Mouse (Mus musculus) kidney, embryonic 14.5 days (tissue): ENCODE results near the gene Klf5. TPM values are rescaled to one million over a fixed set of nuclear protein-coding genes. Genes with fewer than 3 reads are reported as not detected.

Experiments used
- ATAC-seq: fragments of 200-750 bp; cut with Nextera tagmentation; 2 replicates; pipeline ENCODE4 v1.8.0; 2017; ENCODE audit warnings: moderate number of reproducible peaks, mild to moderate bottlenecking, moderate TSS enrichment, moderate library complexity; ENCODE audit not compliant: low FRiP score, low TSS enrichment
- H3K27ac ChIP-seq: fragments of 300-500 bp; sonication (generic); 2 replicates; pipeline ENCODE4 v1.5.1; 2014; ENCODE audit warnings: low read depth, mild to moderate bottlenecking, low read length, moderate library complexity, mixed read lengths
- H3K27me3 ChIP-seq: fragments of 300-500 bp; sonication (generic); 2 replicates; pipeline ENCODE4 v1.6.1; 2014; ENCODE audit warnings: mild to moderate bottlenecking, low read length; ENCODE audit not compliant: control insufficient read depth, insufficient read depth
- H3K36me3 ChIP-seq: fragments of 300-500 bp; sonication (generic); 2 replicates; pipeline ENCODE4 v1.6.1; 2014; ENCODE audit warnings: low read length, mixed read lengths; ENCODE audit not compliant: control insufficient read depth, insufficient read depth
- H3K4me1 ChIP-seq: fragments of 300-500 bp; sonication (generic); 2 replicates; pipeline ENCODE4 v1.6.1; 2014; ENCODE audit warnings: low read length, mixed read lengths; ENCODE audit not compliant: control insufficient read depth, insufficient read depth
- H3K4me2 ChIP-seq: fragments of 300-500 bp; sonication (generic); replicated peaks from 2 replicates; pipeline ENCODE4 v1.6.1; 2014; ENCODE audit warnings: low read depth, mild to moderate bottlenecking, low read length
- H3K4me3 ChIP-seq: fragments of 300-500 bp; sonication (generic); 2 replicates; pipeline ENCODE4 v1.5.1; 2014; ENCODE audit warnings: mild to moderate bottlenecking, low read length
- H3K9ac ChIP-seq: fragments of 300-500 bp; sonication (generic); 2 replicates; pipeline ENCODE4 v1.6.1; 2014; ENCODE audit warnings: low read depth, mild to moderate bottlenecking, low read length, moderate library complexity
- H3K9me3 ChIP-seq: fragments of 300-500 bp; sonication (generic); 2 replicates; pipeline ENCODE4 v1.6.1; 2016; ENCODE audit warnings: low read length; ENCODE audit not compliant: control insufficient read depth
- WGBS: fragments of 180-500 bp; shearing (Covaris S2); extraction: QIAGEN DNeasy Blood & Tissue Kit; methylation state at CpG from one replicate; pipeline ENCODE4 v1.1.7; 2014; 5-methylcytosine and 5-hydroxymethylcytosine counted together
- polyA plus RNA-seq: library from polyadenylated mRNA; unstranded; fragments of >200 nt; fragmentation: Nextera tagmentation; extraction: Ambion mirVana; gene quantifications from 2 replicates; pipeline ENCODE4 v1.2.1, GENCODE M21; 2014

Gene Klf5
- polyA plus RNA-seq, 1 experiment from 2014 or later = 10.7 TPM

DNA sequence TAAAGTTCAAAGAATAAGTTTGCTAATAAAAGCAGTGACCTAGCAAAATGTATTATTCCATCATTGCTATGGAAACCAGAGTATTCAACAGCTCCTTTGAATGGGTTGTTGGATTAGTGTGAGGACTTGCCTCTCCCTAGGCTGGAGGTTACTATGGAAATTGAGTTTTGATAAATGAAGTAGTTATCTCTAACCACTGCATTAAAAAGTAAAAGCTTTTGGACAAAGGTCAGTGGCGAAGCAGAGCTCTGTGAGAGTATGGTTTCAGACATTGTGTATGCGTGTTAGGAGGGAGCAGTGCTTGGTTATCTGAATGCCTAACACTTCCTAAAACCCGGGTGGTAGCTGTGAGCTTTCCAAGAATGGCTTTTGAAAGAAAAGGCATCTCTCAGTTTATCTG is 5.9 kb downstream of the Klf5 start:
- H3K27me3 ChIP-seq = peaks cover 6% of the 10 kb centered on the region; the same call in 1 of the 2 replicates
- no peak overlapping the region for H3K4me2 ChIP-seq
- H3K9me3 ChIP-seq = no peaks in the 10 kb centered on the region
- no peak overlapping the region for H3K4me3 ChIP-seq
- H3K4me1 ChIP-seq = no peaks in the 10 kb centered on the region
- no peak overlapping the region for H3K27ac ChIP-seq
- H3K36me3 ChIP-seq = no peaks in the 10 kb centered on the region
- ATAC-seq = no peak
- H3K9ac ChIP-seq = no peak overlapping the region
- WGBS = 77% methylated on average over 3 of the region's 3 CpGs

DNA sequence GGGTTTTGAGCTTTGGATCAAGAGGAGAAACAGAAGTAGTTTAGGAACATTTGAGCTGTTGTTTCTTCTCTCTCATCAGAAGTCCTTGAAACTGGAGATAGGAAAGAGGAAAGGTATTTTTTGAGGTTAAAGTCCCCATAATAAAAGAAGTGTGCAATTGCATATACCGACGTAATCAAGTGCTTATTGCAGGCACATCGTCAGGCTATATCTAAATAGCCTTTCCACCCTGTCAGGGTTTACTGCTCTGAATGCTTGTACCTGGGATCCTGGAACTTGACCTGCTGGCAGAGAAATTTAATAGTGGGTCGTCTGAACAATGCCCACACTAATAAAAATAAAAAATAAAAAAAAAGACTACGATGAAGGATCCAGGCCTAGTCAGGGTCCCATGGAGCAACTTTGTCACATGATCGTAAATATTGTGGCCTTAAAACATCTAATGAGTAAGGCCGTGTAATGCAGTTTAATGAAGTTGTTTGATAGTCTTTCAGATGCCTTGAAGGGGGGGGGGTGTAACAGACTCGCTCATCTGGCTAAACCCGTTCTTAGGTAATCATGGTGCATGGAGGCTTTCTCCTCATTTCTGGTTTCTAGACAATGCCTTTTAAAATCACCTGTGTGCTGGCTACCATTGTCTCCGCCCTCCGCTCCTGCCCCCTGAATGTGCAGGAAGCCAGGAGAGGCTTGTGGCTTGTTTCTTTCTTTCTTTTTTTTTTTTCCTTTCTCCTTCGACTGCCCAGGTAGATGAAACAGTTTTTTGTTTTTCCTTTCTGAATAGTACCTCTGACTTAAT is 6.7 kb downstream of the Klf5 start:
- Histone ChIP-seq H3K9me3 (no peaks in the 10 kb centered on the region), H3K4me2 (no peak overlapping the region), H3K4me1 (no peaks in the 10 kb centered on the region), H3K4me3 (no peak overlapping the region), H3K9ac (no peak overlapping the region), H3K27ac (no peak overlapping the region), H3K36me3 (no peaks in the 10 kb centered on the region), H3K27me3 (peaks cover under 1% of the 10 kb centered on the region; the same call in 1 of the 2 replicates)
- no peak for ATAC-seq
- 63% methylated on average over 12 of the region's 12 CpGs for WGBS

DNA sequence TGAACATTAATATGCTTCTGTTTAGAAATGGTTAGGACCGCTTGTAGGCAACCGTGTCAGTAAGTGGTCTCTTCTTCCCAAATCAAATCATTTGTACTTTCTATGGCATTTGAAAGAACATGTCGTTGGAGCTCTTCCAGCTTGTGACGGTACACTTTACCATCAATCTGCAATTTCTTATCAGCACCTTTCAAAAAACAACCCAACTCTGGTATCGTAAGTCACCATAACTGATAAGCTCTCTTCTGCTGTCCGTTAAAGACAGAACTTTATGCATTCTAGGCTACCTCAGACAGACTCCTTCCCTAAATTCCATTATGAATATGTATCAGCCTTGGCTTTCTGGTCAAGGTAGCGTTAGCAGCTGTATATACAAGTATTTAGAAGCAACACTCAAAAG is 7.9 kb downstream of the Klf5 start:
- Histone ChIP-seq H3K4me1 (no peaks in the 10 kb centered on the region), H3K4me3 (no peak overlapping the region), H3K27ac (no peak overlapping the region), H3K36me3 (no peaks in the 10 kb centered on the region), H3K9me3 (no peaks in the 10 kb centered on the region), H3K9ac (no peak overlapping the region), H3K4me2 (no peak overlapping the region), H3K27me3 (no peaks in the 10 kb centered on the region)
- WGBS = 89% methylated on average over 7 of the region's 7 CpGs
- no peak for ATAC-seq

DNA sequence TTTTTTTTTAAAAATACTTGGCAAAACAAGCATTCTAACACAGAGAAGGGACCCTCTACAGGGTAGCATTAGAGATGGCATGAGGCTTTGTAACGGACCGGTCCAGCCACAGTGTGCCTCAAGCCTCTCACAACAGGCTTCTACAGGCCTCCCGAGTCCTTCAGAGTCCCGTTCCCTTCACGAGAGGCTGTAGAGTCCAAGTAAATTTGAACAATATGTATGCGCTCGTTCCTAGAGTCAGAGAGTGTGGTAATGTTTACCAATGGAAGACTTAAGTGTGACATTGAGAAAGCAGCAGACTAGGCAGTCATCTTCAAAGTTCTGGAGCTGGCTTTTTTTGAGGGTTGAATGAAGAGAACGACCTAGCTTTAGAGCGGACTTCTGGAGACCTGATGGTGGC is 11.1 kb downstream of the Klf5 start:
- Histone ChIP-seq H3K36me3 (no peaks in the 10 kb centered on the region), H3K9ac (no peak overlapping the region), H3K9me3 (no peaks in the 10 kb centered on the region), H3K27me3 (no peaks in the 10 kb centered on the region), H3K4me1 (no peaks in the 10 kb centered on the region), H3K4me3 (no peak overlapping the region), H3K4me2 (no peak overlapping the region), H3K27ac (no peak overlapping the region)
- 94% methylated on average over 9 of the region's 9 CpGs for WGBS
- ATAC-seq = no peak

DNA sequence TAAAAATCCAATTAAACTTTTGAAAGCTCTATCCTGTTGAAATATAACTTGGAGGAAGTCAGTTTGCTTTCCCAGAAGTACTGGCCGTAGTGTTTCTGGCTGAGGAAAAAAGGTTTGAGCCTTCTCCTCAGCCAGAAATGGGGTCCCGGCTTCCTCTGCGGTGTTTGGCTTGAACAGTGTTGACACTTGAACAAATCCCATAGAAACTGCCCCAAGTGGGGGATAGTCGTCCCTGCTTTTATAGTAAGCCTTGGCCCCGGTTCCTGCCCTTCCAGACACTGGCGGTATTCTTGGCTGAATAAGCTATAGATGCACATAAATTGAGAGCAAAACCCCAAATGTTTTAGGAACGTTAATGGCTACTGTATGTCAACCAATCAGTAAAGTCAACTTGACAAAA is 11.9 kb downstream of the Klf5 start:
- H3K4me2 ChIP-seq = no peak overlapping the region
- H3K4me1 ChIP-seq = no peaks in the 10 kb centered on the region
- H3K27ac ChIP-seq = no peak overlapping the region
- H3K9me3 ChIP-seq = no peaks in the 10 kb centered on the region
- no peak overlapping the region for H3K4me3 ChIP-seq
- 49% methylated on average over 7 of the region's 7 CpGs for WGBS
- no peak overlapping the region for H3K9ac ChIP-seq
- H3K27me3 ChIP-seq = no peaks in the 10 kb centered on the region
- ATAC-seq = no peak
- no peaks in the 10 kb centered on the region for H3K36me3 ChIP-seq

DNA sequence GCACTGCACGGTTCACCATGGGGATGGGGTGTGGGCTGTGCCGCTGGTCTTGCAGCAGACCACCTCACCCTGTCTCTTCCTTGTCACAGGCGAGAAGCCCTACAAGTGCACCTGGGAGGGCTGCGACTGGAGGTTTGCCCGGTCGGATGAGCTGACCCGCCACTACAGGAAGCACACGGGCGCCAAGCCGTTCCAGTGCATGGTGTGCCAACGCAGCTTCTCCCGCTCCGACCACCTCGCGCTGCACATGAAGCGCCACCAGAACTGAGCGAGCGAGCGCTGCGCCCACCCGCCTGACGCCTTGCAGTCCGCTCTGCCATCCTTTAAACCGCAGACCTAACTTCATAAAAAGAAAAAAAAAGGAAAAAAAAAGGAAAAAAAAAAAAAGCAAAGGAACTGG is 14.6 kb downstream of the Klf5 start:
- no peaks in the 10 kb centered on the region for H3K9me3 ChIP-seq

DNA sequence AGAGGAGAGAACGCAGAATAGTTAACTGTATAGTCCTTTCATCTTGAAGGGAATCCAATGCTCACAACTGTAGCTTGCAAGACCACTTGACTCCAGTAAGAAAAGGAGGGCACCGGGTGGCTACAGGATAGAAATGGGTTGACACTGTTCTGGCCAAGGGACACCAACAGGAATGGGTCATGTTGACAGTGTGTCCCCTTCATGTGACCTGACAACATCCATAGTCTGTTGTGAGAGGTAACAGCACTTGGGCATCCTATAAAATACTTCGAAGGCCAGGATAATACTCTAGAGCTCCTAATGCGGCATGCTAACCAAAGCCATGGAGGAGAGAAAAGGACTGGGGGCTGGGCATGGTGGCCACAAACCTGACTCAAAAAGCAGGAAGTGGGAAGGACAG is 17.8 kb downstream of the Klf5 start:
- no peak overlapping the region for H3K4me2 ChIP-seq
- H3K4me1 ChIP-seq = no peaks in the 10 kb centered on the region
- ATAC-seq = no peak
- H3K27me3 ChIP-seq = no peaks in the 10 kb centered on the region
- H3K9ac ChIP-seq = no peak overlapping the region
- H3K9me3 ChIP-seq = no peaks in the 10 kb centered on the region
- H3K4me3 ChIP-seq = no peak overlapping the region
- H3K27ac ChIP-seq = no peak overlapping the region
- WGBS = 97% methylated on average over 4 of the region's 4 CpGs
- no peaks in the 10 kb centered on the region for H3K36me3 ChIP-seq

More for the DNA sequence above, 14.6 kb downstream of the Klf5 start:
- H3K27me3 ChIP-seq = no peaks in the 10 kb centered on the region
- no peaks in the 10 kb centered on the region for H3K36me3 ChIP-seq
- H3K9ac ChIP-seq = no peak overlapping the region
- no peak overlapping the region for H3K4me2 ChIP-seq
- no peak overlapping the region for H3K4me3 ChIP-seq
- H3K4me1 ChIP-seq = no peaks in the 10 kb centered on the region
- H3K27ac ChIP-seq = no peak overlapping the region
- ATAC-seq = no peak
- 96% methylated on average over 24 of the region's 24 CpGs for WGBS

DNA sequence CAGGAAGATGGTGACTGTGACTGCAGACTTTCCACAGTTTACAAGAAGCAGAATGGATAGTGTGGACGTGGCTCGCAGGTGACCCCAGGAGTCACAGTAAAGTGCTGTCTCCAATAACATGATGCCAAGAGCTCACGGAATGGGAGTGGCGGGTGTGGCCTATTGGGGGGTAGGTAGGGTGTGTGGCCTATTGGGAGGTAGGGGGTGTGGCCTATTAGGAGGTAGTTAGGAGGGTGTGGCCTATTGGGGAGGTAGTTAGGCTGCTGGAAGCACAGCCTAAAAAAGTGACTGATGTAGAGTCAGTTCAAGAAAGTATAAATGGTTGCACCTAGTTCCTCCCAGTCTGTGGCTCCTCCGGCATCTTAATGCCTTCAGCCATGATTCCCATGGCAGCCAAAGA is 22.2 kb downstream of the Klf5 start:
- no peak for ATAC-seq
- Histone ChIP-seq H3K4me1 (no peaks in the 10 kb centered on the region), H3K4me3 (no peak overlapping the region), H3K4me2 (no peak overlapping the region), H3K9ac (no peak overlapping the region), H3K9me3 (no peaks in the 10 kb centered on the region), H3K27ac (no peak overlapping the region), H3K27me3 (no peaks in the 10 kb centered on the region), H3K36me3 (no peaks in the 10 kb centered on the region)
- WGBS = 72% methylated on average over 5 of the region's 5 CpGs

DNA sequence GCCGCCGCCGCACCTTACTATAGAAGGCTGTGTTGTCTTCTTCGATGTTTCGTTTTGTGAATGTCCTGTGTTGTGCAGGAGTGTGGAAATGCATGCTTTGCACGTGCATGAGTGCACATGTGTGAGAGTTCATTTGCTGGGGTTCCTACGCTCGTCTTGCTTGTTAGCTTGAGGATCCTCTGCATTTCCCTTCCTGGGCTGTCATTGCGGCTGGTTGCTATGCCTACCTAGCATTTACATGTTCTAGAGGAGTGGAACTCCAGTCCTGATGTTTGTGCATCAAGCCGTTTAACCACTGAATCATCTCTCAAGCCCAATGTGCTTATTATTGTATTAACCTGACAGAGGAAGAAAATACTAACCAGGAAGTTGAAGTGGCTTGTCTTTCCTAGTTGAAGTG is 24.9 kb downstream of the Klf5 start:
- H3K4me3 ChIP-seq = no peak overlapping the region

More for the DNA sequence above, 24.9 kb downstream of the Klf5 start:
- Histone ChIP-seq H3K36me3 (no peaks in the 10 kb centered on the region), H3K27me3 (no peaks in the 10 kb centered on the region), H3K4me2 (no peak overlapping the region), H3K27ac (no peak overlapping the region), H3K4me1 (no peaks in the 10 kb centered on the region), H3K9me3 (no peaks in the 10 kb centered on the region), H3K9ac (no peak overlapping the region)
- 89% methylated on average over 10 of the region's 10 CpGs for WGBS
- ATAC-seq = no peak
